Mouse (Mus musculus) thymus, adult 2 months (tissue): ENCODE results near the gene Il17rd. TPM values are rescaled to one million over a fixed set of nuclear protein-coding genes. Genes with fewer than 3 reads are reported as not detected.

Experiments
- DNase-seq: peaks from one replicate; pipeline ENCODE4 v3.0.0; 2021
- H3K27ac ChIP-seq: fragments of 200-500 bp; 2 replicates; pipeline ENCODE4 v1.5.1; 2012; ENCODE audit warnings: low read length, control low read depth; ENCODE audit not compliant: control insufficient read depth, insufficient read depth
- H3K27me3 ChIP-seq: fragments of 200-500 bp; 2 replicates; pipeline ENCODE4 v1.6.1; 2012; ENCODE audit warnings: mild to moderate bottlenecking, low read length, moderate library complexity, mixed read lengths; ENCODE audit not compliant: control insufficient read depth, insufficient read depth
- H3K36me3 ChIP-seq: fragments of 200-500 bp; 2 replicates; pipeline ENCODE4 v1.6.1; 2012; ENCODE audit warnings: mild to moderate bottlenecking, low read length, moderate library complexity; ENCODE audit not compliant: control insufficient read depth, insufficient read depth
- H3K4me1 ChIP-seq: fragments of 200-500 bp; replicated peaks from 2 replicates; pipeline ENCODE4 v1.6.1; 2012; ENCODE audit warnings: low read length; ENCODE audit not compliant: control insufficient read depth, insufficient read depth
- H3K4me3 ChIP-seq: fragments of 200-500 bp; 2 replicates; pipeline ENCODE4 v1.5.1; 2012; ENCODE audit warnings: mild to moderate bottlenecking, low read length, control low read depth, moderate library complexity; ENCODE audit not compliant: control insufficient read depth, insufficient read depth
- CTCF ChIP-seq: fragments of 200-500 bp; IDR thresholded peaks from 2 replicates; pipeline ENCODE4 v1.5.1; 2012; ENCODE audit warnings: mild to moderate bottlenecking, control low read depth, low read length, moderate library complexity, borderline replicate concordance; ENCODE audit not compliant: control insufficient read depth, poor library complexity, insufficient read depth; ENCODE audit errors: extremely low read depth
- POLR2A ChIP-seq: fragments of 200-500 bp; IDR thresholded peaks from 2 replicates; pipeline ENCODE4 v1.6.1; 2012; ENCODE audit warnings: mild to moderate bottlenecking, low read length, control low read depth, moderate library complexity; ENCODE audit not compliant: control insufficient read depth, poor library complexity, insufficient read depth; ENCODE audit errors: extremely low read depth
- WGBS: fragments of 180-500 bp; shearing (Covaris S2); methylation state at CpG from one replicate; pipeline ENCODE4 v1.1.7; 2018; 5-methylcytosine and 5-hydroxymethylcytosine counted together
- polyA plus RNA-seq: library from polyadenylated mRNA; depleted of rRNA; stranded (reverse); fragments of >200 nt; gene quantifications from 2 replicates; pipeline ENCODE4 v1.2.3, GENCODE M21; 2012

Gene Il17rd
- polyA plus RNA-seq, 1 experiment = 0.63 TPM

GRCm38 (mm10) chr14:27005937-27006336 lies 32.8 kb upstream of the Il17rd start:
- no peaks in the 10 kb centered on the region for H3K27me3 ChIP-seq
- H3K36me3 ChIP-seq = no peaks in the 10 kb centered on the region
- no peak overlapping the region for H3K4me3 ChIP-seq
- no peak for DNase-seq
- TF ChIP-seq CTCF = no peak
- no peak for TF ChIP-seq POLR2A
- H3K27ac ChIP-seq = no peak overlapping the region
- no peaks in the 10 kb centered on the region for H3K4me1 ChIP-seq
- 81% methylated on average over 6 of the region's 6 CpGs for WGBS

DNA sequence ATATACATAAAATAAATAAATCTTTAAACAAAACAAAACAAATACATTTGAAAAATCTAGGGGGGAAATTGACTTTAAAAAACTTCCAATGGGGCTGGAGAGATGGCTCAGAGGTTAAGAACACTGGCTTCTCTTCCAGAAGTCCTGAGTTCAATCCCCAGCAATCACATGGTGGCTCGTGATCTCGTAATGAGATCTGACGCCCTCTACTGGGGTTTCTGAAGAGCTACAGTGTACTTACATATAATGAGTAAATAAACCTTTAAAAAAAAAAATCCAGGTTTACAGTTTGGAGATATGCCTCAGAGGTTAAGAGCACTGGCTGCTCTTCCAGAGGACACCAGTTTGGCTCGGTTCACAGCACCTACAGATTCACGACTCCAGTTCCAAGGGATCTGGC lies 27.2 kb upstream of the Il17rd start:
- no peak overlapping the region for H3K27ac ChIP-seq
- H3K27me3 ChIP-seq = no peaks in the 10 kb centered on the region
- no peaks in the 10 kb centered on the region for H3K4me1 ChIP-seq
- 91% methylated on average over 5 of the region's 5 CpGs for WGBS
- DNase-seq = no peak
- H3K36me3 ChIP-seq = no peaks in the 10 kb centered on the region
- no peak overlapping the region for H3K4me3 ChIP-seq
- TF ChIP-seq POLR2A = no peak
- TF ChIP-seq CTCF = no peak

DNA sequence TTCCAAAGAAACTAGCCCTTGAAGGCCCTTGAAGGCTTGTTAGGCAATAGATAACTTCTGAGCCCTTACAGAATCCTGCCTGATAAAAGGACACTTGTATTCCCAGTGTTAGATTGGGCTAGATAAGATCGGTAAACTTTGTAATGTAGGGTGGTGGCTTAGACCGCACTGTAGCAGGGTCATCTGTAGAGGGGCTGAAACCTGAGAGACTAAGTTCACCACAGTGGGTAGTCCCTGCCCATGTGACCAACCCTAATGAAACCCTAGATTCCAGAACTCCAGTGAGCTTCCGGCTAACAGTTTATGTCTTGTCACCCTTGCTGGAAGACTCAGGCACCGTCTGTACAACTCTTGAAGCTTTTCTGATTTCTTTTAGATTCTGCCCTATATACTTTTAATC lies 25.1 kb upstream of the Il17rd start:
- Histone ChIP-seq H3K27me3 (no peaks in the 10 kb centered on the region), H3K27ac (no peak overlapping the region), H3K36me3 (no peaks in the 10 kb centered on the region), H3K4me3 (no peak overlapping the region), H3K4me1 (no peaks in the 10 kb centered on the region)
- TF ChIP-seq POLR2A = no peak
- no peak for TF ChIP-seq CTCF
- 71% methylated on average over 4 of the region's 4 CpGs for WGBS
- DNase-seq = no peak

GRCm38 (mm10) chr14:27017936-27018335 lies 20.8 kb upstream of the Il17rd start:
- 92% methylated on average over 2 of the region's 2 CpGs for WGBS
- Histone ChIP-seq H3K27ac (no peak overlapping the region), H3K4me1 (no peaks in the 10 kb centered on the region), H3K27me3 (no peaks in the 10 kb centered on the region), H3K36me3 (no peaks in the 10 kb centered on the region), H3K4me3 (no peak overlapping the region)
- no peak for TF ChIP-seq CTCF
- TF ChIP-seq POLR2A = no peak
- DNase-seq = no peak

GRCm38 (mm10) chr14:27019850-27020249 lies 18.9 kb upstream of the Il17rd start:
- Histone ChIP-seq H3K27me3 (no peaks in the 10 kb centered on the region), H3K4me1 (no peaks in the 10 kb centered on the region), H3K27ac (no peak overlapping the region), H3K36me3 (no peaks in the 10 kb centered on the region), H3K4me3 (no peak overlapping the region)
- WGBS = 92% methylated on average over 14 of the region's 14 CpGs
- DNase-seq = no peak
- TF ChIP-seq CTCF (no peak), POLR2A (no peak)

GRCm38 (mm10) chr14:27022876-27023275 lies 15.9 kb upstream of the Il17rd start:
- H3K4me3 ChIP-seq = no peak overlapping the region
- WGBS = 54% methylated on average over 11 of the region's 11 CpGs
- no peaks in the 10 kb centered on the region for H3K4me1 ChIP-seq
- no peaks in the 10 kb centered on the region for H3K36me3 ChIP-seq
- TF ChIP-seq POLR2A = no peak
- TF ChIP-seq CTCF = peak; percentile 54; the same call in 1 of the 2 replicates
- H3K27ac ChIP-seq = no peak overlapping the region
- DNase-seq = peak; percentile 69
- H3K27me3 ChIP-seq = no peaks in the 10 kb centered on the region

- Histone ChIP-seq H3K27me3 (no peaks in the 10 kb centered on the region; the same call in 1 of the 2 replicates), H3K36me3 (no peaks in the 10 kb centered on the region), H3K27ac (no peak overlapping the region), H3K4me3 (no peak overlapping the region), H3K4me1 (no peaks in the 10 kb centered on the region)
- TF ChIP-seq CTCF (no peak), POLR2A (no peak)
- WGBS = 57% methylated on average over 4 of the region's 4 CpGs
- DNase-seq = no peak
These were observed 14.1 kb upstream of the Il17rd start for GRCm38 (mm10) chr14:27024664-27025063.
